Mouse (Mus musculus): ENCODE measurements around the gene Tex35. TPM values are rescaled to one million over a fixed set of nuclear protein-coding genes. Genes with fewer than 3 reads are reported as not detected.
A peak's percentile ranks its signal among the peaks of the same experiment; 100 is the strongest.

Gene Tex35
- total RNA-seq, 2 experiments from 2014 or later: not detected

GRCm38 (mm10) chr1:157055288-157055831 lies 53.1 kb downstream of the Tex35 start:
- peak; percentile 21; the same call in 1 of the 2 replicates for ATAC-seq (ENCODE audit: poor library complexity, severe bottlenecking)

GRCm38 (mm10) chr1:157054659-157055058 lies 53.8 kb downstream of the Tex35 start:
- no peak for ATAC-seq (ENCODE audit: poor library complexity, severe bottlenecking)

- no peak for ATAC-seq (ENCODE audit: poor library complexity, severe bottlenecking)
Measured at GRCm38 (mm10) chr1:157049886-157050285, 58.6 kb downstream of the Tex35 start.

Other genes with a start within 250 kb of the Tex35 start
- 6.0 and 12.4 TPM in 2 replicates for gene Ralgps2, start 169.1 kb downstream of the Tex35 start, total RNA-seq (2015)
- 8.9 and 39.4 TPM in 2 replicates for gene Ralgps2, start 169.1 kb downstream of the Tex35 start, total RNA-seq (2017)